Mouse (Mus musculus) MEL (cell line): ENCODE results near the gene Manea. TPM values are rescaled to one million over a fixed set of nuclear protein-coding genes. Genes with fewer than 3 reads are reported as not detected.

Experiments used
- DNase-seq: peaks from one replicate; pipeline ENCODE4 v3.0.0; 2011; ENCODE audit warnings: low read depth, low spot score
- H3K27ac ChIP-seq: 2 replicates; pipeline ENCODE4 v1.5.1; 2012; ENCODE audit warnings: low read depth, mild to moderate bottlenecking, control low read depth, low read length, moderate library complexity; ENCODE audit not compliant: control insufficient read depth
- H3K27me3 ChIP-seq, 2 experiments: fragments of 150-350 bp in 1 of 2; sonication (generic) in 1 of 2; 2 replicates each; pipeline ENCODE4 v1.6.1; 2012; ENCODE audit warnings: low read length in 2 of 2, mild to moderate bottlenecking in 2 of 2, improper control_type of control experiment in 1 of 2, moderate library complexity in 1 of 2; ENCODE audit not compliant: insufficient read depth in 2 of 2, control insufficient read depth in 1 of 2
- H3K36me3 ChIP-seq, 2 experiments: 2 replicates each; pipeline ENCODE4 v1.6.1; 2012 to 2014; ENCODE audit warnings: low read length in 2 of 2, improper control_type of control experiment in 1 of 2, inconsistent platforms in 1 of 2, mild to moderate bottlenecking in 1 of 2; ENCODE audit not compliant: insufficient read depth in 2 of 2, control insufficient read depth in 1 of 2
- H3K4me1 ChIP-seq, 2 experiments: fragments of 150-350 bp in 1 of 2; sonication (generic) in 1 of 2; 2 replicates each; pipeline ENCODE4 v1.6.1; 2012; ENCODE audit warnings: low read length in 2 of 2, improper control_type of control experiment in 1 of 2, mild to moderate bottlenecking in 1 of 2; ENCODE audit not compliant: insufficient read depth in 2 of 2, control insufficient read depth in 1 of 2
- H3K4me3 ChIP-seq, 2 experiments: fragments of 150-350 bp in 1 of 2; sonication (generic) in 1 of 2; 2 replicates each; pipeline ENCODE4 v1.5.1; 2012; ENCODE audit warnings: low read depth in 2 of 2, low read length in 2 of 2, mild to moderate bottlenecking in 2 of 2, moderate library complexity in 2 of 2, control low read depth in 1 of 2, improper control_type of control experiment in 1 of 2; ENCODE audit not compliant: control insufficient read depth in 1 of 2, insufficient read depth in 1 of 2
- H3K79me2 ChIP-seq: 2 replicates; pipeline ENCODE4 v1.6.1; 2012; ENCODE audit warnings: mild to moderate bottlenecking, low read length, moderate library complexity; ENCODE audit not compliant: control insufficient read depth, poor library complexity, insufficient read depth
- H3K9ac ChIP-seq: 2 replicates; pipeline ENCODE4 v1.6.1; 2012; ENCODE audit warnings: low read depth, mild to moderate bottlenecking, control low read depth, low read length, moderate library complexity; ENCODE audit not compliant: control insufficient read depth, poor library complexity, severe bottlenecking
- H3K9me3 ChIP-seq: fragments of 150-350 bp; sonication (generic); replicated peaks from 2 replicates; pipeline ENCODE4 v1.6.1; 2012; ENCODE audit warnings: mild to moderate bottlenecking, low read length, improper control_type of control experiment, moderate library complexity; ENCODE audit not compliant: insufficient read depth
- CHD2 ChIP-seq: IDR thresholded peaks from 2 replicates; pipeline ENCODE4 v1.6.1; 2011; ENCODE audit warnings: low read length, improper control_type of control experiment
- CTCF ChIP-seq, 3 experiments: IDR thresholded peaks in 2 of 3; conservative IDR thresholded peaks in 1 of 3; 2 replicates each; pipeline ENCODE4 v1.5.1; 2011 to 2012; ENCODE audit warnings: low read length in 3 of 3, low read depth in 2 of 3, mild to moderate bottlenecking in 2 of 3, improper control_type of control experiment in 1 of 3, inconsistent platforms in 1 of 3, mixed read lengths in 1 of 3, moderate library complexity in 1 of 3; ENCODE audit not compliant: control insufficient read depth in 1 of 3, insufficient read depth in 1 of 3, poor library complexity in 1 of 3, severe bottlenecking in 1 of 3
- E2F4 ChIP-seq: IDR thresholded peaks from 2 replicates; pipeline ENCODE4 v1.6.1; 2011; ENCODE audit warnings: low read depth, low read length, improper control_type of control experiment, borderline replicate concordance
- ELF1 ChIP-seq: IDR thresholded peaks from 2 replicates; pipeline ENCODE4 v1.6.1; 2014; ENCODE audit warnings: low read depth, mild to moderate bottlenecking, inconsistent platforms, low read length, improper control_type of control experiment, moderate library complexity
- EP300 ChIP-seq, 2 experiments: IDR thresholded peaks; 2 replicates each; pipeline ENCODE4 v1.6.1; 2011; ENCODE audit warnings: improper control_type of control experiment in 2 of 2, low read length in 2 of 2, low read depth in 1 of 2, mild to moderate bottlenecking in 1 of 2
- ETS1 ChIP-seq: IDR thresholded peaks from 2 replicates; pipeline ENCODE4 v1.6.1; 2012; ENCODE audit warnings: low read depth, mild to moderate bottlenecking, inconsistent platforms, low read length, improper control_type of control experiment, moderate library complexity
- GABPA ChIP-seq: IDR thresholded peaks from 2 replicates; pipeline ENCODE4 v1.6.1; 2012; ENCODE audit warnings: low read depth, mild to moderate bottlenecking, inconsistent platforms, low read length, improper control_type of control experiment, moderate library complexity
- GATA1 ChIP-seq: IDR thresholded peaks from 2 replicates; pipeline ENCODE4 v1.6.1; 2011; ENCODE audit warnings: low read depth, low read length, improper control_type of control experiment
- HCFC1 ChIP-seq: IDR thresholded peaks from 2 replicates; pipeline ENCODE4 v1.6.1; 2012; ENCODE audit warnings: low read depth, mild to moderate bottlenecking, inconsistent platforms, low read length, improper control_type of control experiment, moderate library complexity
- JUND ChIP-seq: IDR thresholded peaks from 2 replicates; pipeline ENCODE4 v1.6.1; 2011; ENCODE audit warnings: low read depth, mild to moderate bottlenecking, improper control_type of control experiment, low read length
- MAX ChIP-seq: IDR thresholded peaks from 2 replicates; pipeline ENCODE4 v1.6.1; 2011; ENCODE audit warnings: low read length, improper control_type of control experiment
- MXI1 ChIP-seq: IDR thresholded peaks from 2 replicates; pipeline ENCODE4 v1.6.1; 2011; ENCODE audit warnings: mild to moderate bottlenecking, low read depth, low read length, improper control_type of control experiment
- MYC ChIP-seq: IDR thresholded peaks from 2 replicates; pipeline ENCODE4 v1.6.1; 2011; ENCODE audit warnings: low read depth, mild to moderate bottlenecking, low read length, improper control_type of control experiment, moderate library complexity
- NELFE ChIP-seq: IDR thresholded peaks from 2 replicates; pipeline ENCODE4 v1.6.1; 2011; ENCODE audit warnings: low read depth, low read length, improper control_type of control experiment
- POLR2A ChIP-seq, 2 experiments: IDR thresholded peaks; 2 replicates each; pipeline ENCODE4 v1.6.1; 2011 to 2012; ENCODE audit warnings: low read length in 2 of 2, mild to moderate bottlenecking in 2 of 2, control low read depth in 1 of 2, improper control_type of control experiment in 1 of 2, low read depth in 1 of 2, moderate library complexity in 1 of 2; ENCODE audit not compliant: control insufficient read depth in 1 of 2, insufficient read depth in 1 of 2, poor library complexity in 1 of 2
- RAD21 ChIP-seq: IDR thresholded peaks from 2 replicates; pipeline ENCODE4 v1.6.1; 2011; ENCODE audit warnings: mild to moderate bottlenecking, low read depth, low read length, improper control_type of control experiment
- RCOR1 ChIP-seq: IDR thresholded peaks from 2 replicates; pipeline ENCODE4 v1.6.1; 2012; ENCODE audit warnings: low read depth, mild to moderate bottlenecking, inconsistent platforms, low read length, improper control_type of control experiment
- SMC3 ChIP-seq: IDR thresholded peaks from 2 replicates; pipeline ENCODE4 v1.6.1; 2011; ENCODE audit warnings: low read depth, low read length, improper control_type of control experiment
- TAL1 ChIP-seq: IDR thresholded peaks from 2 replicates; pipeline ENCODE4 v1.6.1; 2012; ENCODE audit warnings: mild to moderate bottlenecking, inconsistent platforms, low read length, moderate library complexity, mixed read lengths
- USF1 ChIP-seq: IDR thresholded peaks from 2 replicates; pipeline ENCODE4 v1.6.1; 2014; ENCODE audit warnings: low read depth, mild to moderate bottlenecking, inconsistent platforms, low read length, improper control_type of control experiment, moderate library complexity
- ZKSCAN1 ChIP-seq: IDR thresholded peaks from 2 replicates; pipeline ENCODE4 v1.6.1; 2012; ENCODE audit warnings: low read depth, mild to moderate bottlenecking, inconsistent platforms, low read length, improper control_type of control experiment, moderate library complexity
- ZNF384 ChIP-seq: IDR thresholded peaks from 2 replicates; pipeline ENCODE4 v1.6.1; 2012; ENCODE audit warnings: low read depth, mild to moderate bottlenecking, inconsistent platforms, low read length, improper control_type of control experiment
- polyA plus RNA-seq, 2 experiments: library from polyadenylated mRNA; stranded (reverse) in 1 of 2; unstranded in 1 of 2; fragments of >175 nt in 1 of 2; fragments of >200 nt in 1 of 2; gene quantifications; 2 replicates each; pipeline versions ENCODE4 v1.2.1 to v1.2.4; 2012; ENCODE audit warnings: low replicate concordance in 2 of 2, low read depth in 1 of 2; ENCODE audit not compliant: insufficient read length in 2 of 2, insufficient read depth in 1 of 2, missing spikeins in 1 of 2
- total RNA-seq: library from RNA; depleted of rRNA; stranded (reverse); fragments of 300-350 nt; gene quantifications from 2 replicates; pipeline ENCODE4 v1.2.3, GENCODE M21; 2012

The Manea gene
- total and polyA plus RNA-seq, 3 experiments = 7.1 to 69.4 (median 7.8) TPM

- no peaks in the 10 kb centered on the region for H3K79me2 ChIP-seq
Measured at GRCm38 (mm10) chr4:26277112-26277716, 69.5 kb downstream of the Manea start.

GRCm38 (mm10) chr4:26276264-26276663 lies 70.4 kb downstream of the Manea start:
- Histone ChIP-seq H3K27ac (no peak overlapping the region), H3K9ac (no peak overlapping the region), H3K9me3 (no peaks in the 10 kb centered on the region), H3K27me3 (no peaks in the 10 kb centered on the region), H3K4me1 (no peaks in the 10 kb centered on the region), H3K4me3 (no peak overlapping the region), H3K36me3 (no peaks in the 10 kb centered on the region), H3K79me2 (no peaks in the 10 kb centered on the region)
- DNase-seq = no peak
- TF ChIP-seq JUND = no peak
- no peak for TF ChIP-seq POLR2A (IDR thresholded peaks at IDR 0.05; ENCODE audit: control insufficient read depth in 1 of 2, insufficient read depth in 1 of 2, low read depth in 1 of 2, low read length in 2 of 2, poor library complexity in 1 of 2)

More at GRCm38 (mm10) chr4:26277112-26277716, 69.5 kb downstream of the Manea start:
- Histone ChIP-seq H3K4me1 (no peaks in the 10 kb centered on the region), H3K36me3 (no peaks in the 10 kb centered on the region), H3K4me3 (no peak overlapping the region), H3K27me3 (no peaks in the 10 kb centered on the region), H3K9me3 (no peaks in the 10 kb centered on the region), H3K27ac (no peak overlapping the region), H3K9ac (no peak overlapping the region)
- no peak for TF ChIP-seq RAD21
- no peak for TF ChIP-seq RCOR1
- no peak for TF ChIP-seq E2F4
- no peak for DNase-seq

- H3K36me3 ChIP-seq = no peaks in the 10 kb centered on the region
- H3K4me3 ChIP-seq = no peak overlapping the region
- H3K79me2 ChIP-seq = no peaks in the 10 kb centered on the region
- H3K9ac ChIP-seq = no peak overlapping the region
- DNase-seq = no peak
- H3K27ac ChIP-seq = no peak overlapping the region
- H3K27me3 ChIP-seq = no peaks in the 10 kb centered on the region
- TF ChIP-seq MXI1 (no peak), TAL1 (no peak), ZKSCAN1 (no peak), RAD21 (no peak), NELFE (no peak), SMC3 (no peak), ZNF384 (no peak), POLR2A (IDR thresholded peaks at IDR 0.05; ENCODE audit: control insufficient read depth in 1 of 2, insufficient read depth in 1 of 2, low read depth in 1 of 2, low read length in 2 of 2, poor library complexity in 1 of 2) (no peak), CHD2 (no peak), USF1 (no peak), ETS1 (no peak), ELF1 (no peak), CTCF (IDR thresholded peaks at IDR 0.05 in 2 of 3, conservative IDR thresholded peaks at IDR 0.05 in 1 of 3; ENCODE audit: control insufficient read depth in 1 of 3, insufficient read depth in 1 of 3, low read depth in 2 of 3, low read length in 3 of 3, poor library complexity in 1 of 3, severe bottlenecking in 1 of 3) (no peak), MYC (no peak), E2F4 (no peak), HCFC1 (no peak), EP300 (IDR thresholded peaks at IDR 0.05; ENCODE audit: low read depth in 1 of 2, low read length in 2 of 2) (no peak), GATA1 (no peak), GABPA (no peak), MAX (no peak)
- H3K4me1 ChIP-seq = no peaks in the 10 kb centered on the region
- H3K9me3 ChIP-seq = no peaks in the 10 kb centered on the region
Measured at GRCm38 (mm10) chr4:26275769-26276168, 70.9 kb downstream of the Manea start.
